35 mouse cellular contexts compared by ENCODE assay signal in the genomic region with DNA sequence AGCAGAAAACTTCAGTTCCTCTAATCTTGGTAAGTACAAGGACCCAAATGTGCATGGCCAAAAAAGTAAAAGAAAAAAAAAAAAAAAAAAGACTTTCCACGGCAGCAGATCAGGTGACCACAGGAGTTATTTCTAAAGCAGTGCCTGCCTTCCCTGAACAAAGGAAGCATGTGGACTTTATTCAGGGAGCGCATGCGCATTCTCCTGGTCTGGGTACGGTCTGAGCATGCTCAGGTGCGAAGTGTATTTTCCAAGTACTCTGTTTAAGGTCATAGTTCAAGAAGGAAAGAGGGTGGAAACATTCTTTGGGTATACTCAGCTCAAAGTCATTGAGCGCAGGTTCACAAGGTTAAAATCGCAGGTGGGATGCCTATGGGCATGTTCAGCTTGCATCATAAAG.
DNase-seq lines count a peak whose midpoint lies in the region; TF ChIP-seq lines count a peak whose summit lies in the region.
"Had no signal": no experiment of that assay in that cellular context is flagged by ENCODE, and none has a peak within 500 bp of the region (broad histone marks: within the 10 kb centered on the region; RNA-seq: fewer than 3 reads in every experiment).

No protein-coding gene starts in this region.

- H3K9ac ChIP-seq in CH12.LX (ENCODE audit: insufficient read depth, low read depth): no peak overlapping the region
- H3K9ac ChIP-seq: embryonic facial prominence, embryonic 13.5 days; heart, embryonic 13.5 days; hindbrain, embryonic 15.5 days; kidney, embryonic 15.5 days; liver, embryonic 14.5 days; midbrain, embryonic 12.5 days; neural tube, embryonic 12.5 days had no signal

- TF ChIP-seq CTCF in CH12.LX (conservative IDR thresholded peaks at IDR 0.05 in 1 of 2, IDR thresholded peaks at IDR 0.05 in 1 of 2; ENCODE audit: low read depth in 2 of 2, low read length in 2 of 2): no peak

- peaks cover 5 to 13% of the 10 kb centered on the region in 2 experiments; a peak in 3 of 4 replicates for H3K4me1 ChIP-seq in CH12.LX (ENCODE audit: control insufficient read depth in 1 of 2, insufficient read depth in 2 of 2)
- H3K4me1 ChIP-seq: forebrain, embryonic 10.5 days; midbrain, embryonic 12.5 days; neural tube, embryonic 12.5 days had no signal

- H3K27ac ChIP-seq in CH12.LX (ENCODE audit: insufficient read depth, low read depth): no peak overlapping the region
- H3K27ac ChIP-seq: embryonic facial prominence, embryonic 13.5 days; forebrain, embryonic 10.5 days; gastrocnemius, adult 2 months; heart, adult 2 months; heart, embryonic 13.5 days; hindbrain, embryonic 10.5 days; hindbrain, embryonic 15.5 days; kidney, embryonic 15.5 days; liver, embryonic 14.5 days; midbrain, embryonic 12.5 days; neural tube, embryonic 12.5 days; stomach, postnatal 0 days had no signal

- H3K4me3 ChIP-seq in CH12.LX (replicated peaks in 1 of 3; ENCODE audit: low read depth in 2 of 3, low read length in 2 of 3, poor library complexity in 1 of 3): no peak overlapping the region
- H3K4me3 ChIP-seq: embryonic facial prominence, embryonic 13.5 days; forebrain, embryonic 10.5 days; gastrocnemius, adult 2 months; heart, adult 2 months; heart, embryonic 13.5 days; hindbrain, embryonic 10.5 days; hindbrain, embryonic 15.5 days; kidney, embryonic 15.5 days; megakaryocyte, embryonic 14.5 days; midbrain, embryonic 12.5 days; myocyte; neural tube, embryonic 12.5 days had no signal

- no peak overlapping the region for H3K4me2 ChIP-seq in CH12.LX (ENCODE audit: insufficient read depth, low read depth, poor library complexity, severe bottlenecking)
- H3K4me2 ChIP-seq: embryonic facial prominence, embryonic 13.5 days; heart, embryonic 13.5 days; hindbrain, embryonic 15.5 days; kidney, embryonic 15.5 days; midbrain, embryonic 12.5 days; neural tube, embryonic 12.5 days had no signal

- peak; percentile 45; the same call in 1 of the 2 replicates for TF ChIP-seq EP300 in CH12.LX (IDR thresholded peaks at IDR 0.05; ENCODE audit: low read length)

- H3K27me3 ChIP-seq in CH12.LX (replicated peaks): no peaks in the 10 kb centered on the region
- H3K27me3 ChIP-seq: heart, embryonic 13.5 days; kidney, embryonic 15.5 days; midbrain, embryonic 12.5 days; neural tube, embryonic 12.5 days had no signal

- in situ Hi-C loops in CH12.LX (cut with MboI; ENCODE audit: low pct_ligation_motif_present, low pct_unique_long_range_greater_than_20kb, low sequenced_read_pairs): loop anchor here (25.0 kb wide), 1 partner anchor 776 kb away; no protein-coding TSS in a partner anchor

- TF ChIP-seq POLR2A in CH12.LX (IDR thresholded peaks at IDR 0.05; ENCODE audit: low read depth, low read length): no peak

- no peak for TF ChIP-seq RAD21 in CH12.LX (IDR thresholded peaks at IDR 0.05; ENCODE audit: low read depth, low read length)

- dilution Hi-C loops in CH12.LX (cut with MboI; ENCODE audit: extremely low pct_ligation_motif_present, extremely low pct_unique_long_range_greater_than_20kb, low sequenced_read_pairs): no loop called here

- DNase-seq in kidney, adult 9 months: peak; percentile 43
- no peak for DNase-seq in kidney, postnatal 4 days
- DNase-seq in CH12.LX (ENCODE audit: extremely low read depth) (no peak), R1 (ENCODE audit: low read depth, low spot score) (peak; percentile 37)
- peak; percentile 41 for DNase-seq in yolk sac, embryonic 10.5 days (ENCODE audit: low spot score)
- DNase-seq in adrenal gland, postnatal 36 days: no peak
- DNase-seq in heart, postnatal 4 days: no peak
- DNase-seq: adrenal gland, adult 2 months; B cell, adult 2 months; cerebellum, adult 11 months; cerebellum, adult 9-10 months; cerebellum, postnatal 36 days; gastrocnemius, adult 2 months; gastrocnemius, postnatal 36 days; heart, adult 2 months; heart, postnatal 10 days; layer of hippocampus, adult 9-11 months; liver; lung, adult 2 months; lung, postnatal 36 days; right cerebral cortex, postnatal 4 days; thymus, adult 18-20 months; thymus, postnatal 25 days had no signal

- H3K79me2 ChIP-seq in CH12.LX (replicated peaks; ENCODE audit: control insufficient read depth, extremely low read depth, insufficient read depth, poor library complexity, severe bottlenecking): no peaks in the 10 kb centered on the region

- H3K9me3 ChIP-seq in CH12.LX (replicated peaks; ENCODE audit: low read length): no peaks in the 10 kb centered on the region
- H3K9me3 ChIP-seq: embryonic facial prominence, embryonic 13.5 days; forebrain, embryonic 10.5 days; heart, embryonic 13.5 days; hindbrain, embryonic 10.5 days; hindbrain, embryonic 15.5 days; kidney, embryonic 15.5 days; megakaryocyte, embryonic 14.5 days; midbrain, embryonic 12.5 days; neural tube, embryonic 12.5 days had no signal

- no peaks in the 10 kb centered on the region for H3K36me3 ChIP-seq in CH12.LX (replicated peaks in 1 of 2; ENCODE audit: control insufficient read depth in 1 of 2, insufficient read depth in 1 of 2, low read length in 1 of 2)
- H3K36me3 ChIP-seq: embryonic facial prominence, embryonic 13.5 days; forebrain, embryonic 10.5 days; heart, embryonic 13.5 days; hindbrain, embryonic 10.5 days; hindbrain, embryonic 15.5 days; kidney, embryonic 15.5 days; midbrain, embryonic 12.5 days; neural tube, embryonic 12.5 days had no signal

TF ChIP-seq in CH12.LX, 34 proteins besides CTCF, POLR2A, EP300 and RAD21:
- TF ChIP-seq USF2 (conservative IDR thresholded peaks at IDR 0.05; ENCODE audit: low read depth, low read length) (no peak), CHD2 (IDR thresholded peaks at IDR 0.05; ENCODE audit: low read length) (no peak), NRF1 (IDR thresholded peaks at IDR 0.05; ENCODE audit: low read depth, low read length) (peak; percentile 76), ZNF384 (IDR thresholded peaks at IDR 0.05; ENCODE audit: low read depth, low read length) (peak; percentile 83)

Comparison
In these comparisons a context has a peak if more than half of its experiments do, and no peak if none do; other contexts are left out.
1. DNase-seq: peak in kidney, adult 9 months (single experiment), R1 (single experiment) and yolk sac, embryonic 10.5 days (single experiment); none in kidney, postnatal 4 days (0 of 2), CH12.LX (single experiment), adrenal gland, postnatal 36 days (0 of 2) and heart, postnatal 4 days (single experiment).